Mouse (Mus musculus) right cerebral cortex, adult 2 months (tissue): ENCODE data around the gene Ceacam16.

ENCODE experiments used
- DNase-seq, 2 experiments: peaks; one replicate each; pipeline ENCODE4 v3.0.0; 2021 to 2022; ENCODE audit warnings: low spot score in 2 of 2

Ceacam16 gene

GRCm38 (mm10) chr7:19861199-19861598 lies at the start of gene Ceacam16:
TSS of gene Ceacam16 (minus strand) at chr7:19861299.
- DNase-seq: no peak

- peak; percentile 83 to 85 for DNase-seq
These were observed 49.6 kb upstream of the Ceacam16 start for GRCm38 (mm10) chr7:19910421-19911291.

GRCm38 (mm10) chr7:19889881-19890280 lies 28.8 kb upstream of the Ceacam16 start:
- DNase-seq: peak; percentile 13 to 31

GRCm38 (mm10) chr7:19887849-19888248 lies 26.8 kb upstream of the Ceacam16 start, which contains the start of gene Ceacam19:
TSS of gene Ceacam19 (minus strand) at chr7:19887965.
- no peak for DNase-seq

- DNase-seq: no peak
These were observed 19.7 kb upstream of the Ceacam16 start for GRCm38 (mm10) chr7:19880754-19881153.

- no peak for DNase-seq
These were observed 15.8 kb upstream of the Ceacam16 start for GRCm38 (mm10) chr7:19876781-19877425.

- peak; percentile 60 to 61 for DNase-seq
These were observed 15.0 kb upstream of the Ceacam16 start for GRCm38 (mm10) chr7:19875948-19876682.

- no peak for DNase-seq
These were observed 11.0 kb upstream of the Ceacam16 start for GRCm38 (mm10) chr7:19871943-19872601.

- DNase-seq: no peak
These were observed 10.1 kb upstream of the Ceacam16 start for GRCm38 (mm10) chr7:19871137-19871621.

GRCm38 (mm10) chr7:19867751-19868399 lies 6.8 kb upstream of the Ceacam16 start:
- DNase-seq: no peak

GRCm38 (mm10) chr7:19866490-19866889 lies 5.4 kb upstream of the Ceacam16 start:
- DNase-seq: no peak

- DNase-seq: no peak
These were observed 4.3 kb upstream of the Ceacam16 start for GRCm38 (mm10) chr7:19865246-19866036.

- DNase-seq: no peak
These were observed 3.1 kb upstream of the Ceacam16 start for GRCm38 (mm10) chr7:19864241-19864640.

GRCm38 (mm10) chr7:19859740-19860139 lies 1.4 kb downstream of the Ceacam16 start:
- no peak for DNase-seq

GRCm38 (mm10) chr7:19856283-19856682 lies 4.8 kb downstream of the Ceacam16 start:
- no peak for DNase-seq

GRCm38 (mm10) chr7:19855663-19856062 lies 5.4 kb downstream of the Ceacam16 start:
- no peak for DNase-seq

GRCm38 (mm10) chr7:19853526-19853925 lies 7.6 kb downstream of the Ceacam16 start:
- DNase-seq: no peak

- peak; percentile 26 to 37 for DNase-seq
These were observed 9.1 kb downstream of the Ceacam16 start, which contains the start of gene Gm19345 for GRCm38 (mm10) chr7:19851858-19852570. TSS of gene Gm19345 (plus strand) at chr7:19852003.

- no peak for DNase-seq
These were observed 16.5 kb downstream of the Ceacam16 start for GRCm38 (mm10) chr7:19844521-19845171.
